Comparison of ENCODE assay signal across 24 mouse cellular contexts in the genomic region with DNA sequence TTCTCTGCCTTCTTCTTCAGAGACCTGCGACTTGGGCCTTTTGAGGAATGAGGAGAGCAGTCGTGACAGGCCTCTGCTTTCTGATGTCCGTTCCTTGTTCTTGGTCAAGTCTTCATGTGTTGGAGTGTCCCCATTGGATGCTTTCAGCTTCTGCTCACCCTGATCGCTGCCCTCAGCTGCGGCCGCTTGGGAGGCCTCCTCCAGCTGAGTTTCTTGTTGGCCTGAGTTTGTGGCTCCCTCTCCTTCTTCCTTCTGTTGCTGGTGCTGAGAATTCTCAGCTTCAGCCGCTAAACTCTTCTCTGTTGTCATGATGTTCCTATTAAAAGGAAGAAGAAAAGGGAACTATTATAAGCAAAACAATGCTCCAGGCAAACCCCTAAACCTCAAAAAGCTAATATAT.
"Had no signal": no experiment of that assay in that cellular context is flagged by ENCODE, and none has a peak within 500 bp of the region (broad histone marks: within the 10 kb centered on the region; RNA-seq: fewer than 3 reads in every experiment).

No protein-coding gene starts in this region.

- H3K9ac ChIP-seq: heart, embryonic 13.5 days; heart, embryonic 15.5 days; hindbrain, embryonic 12.5 days; hindbrain, embryonic 14.5 days; intestine, embryonic 15.5 days; limb, embryonic 12.5 days; liver, embryonic 12.5 days had no signal

- H3K4me3 ChIP-seq: heart, adult 2 months; heart, embryonic 13.5 days; heart, embryonic 15.5 days; hindbrain, embryonic 10.5 days; hindbrain, embryonic 12.5 days; intestine, embryonic 15.5 days; layer of hippocampus, adult 2 months; left cerebral cortex, adult 2 months; limb, embryonic 10.5 days; limb, embryonic 12.5 days; liver, embryonic 12.5 days had no signal

- H3K36me3 ChIP-seq: intestine, embryonic 15.5 days had no signal

- DNase-seq: gastrocnemius, postnatal 10 days; gastrocnemius, postnatal 25 days; heart, postnatal 4 days; kidney, adult 18-20 months; kidney, adult 8-10 months; kidney, postnatal 10 days; kidney, postnatal 25 days; kidney, postnatal 4 days had no signal

- H3K27ac ChIP-seq: heart, adult 2 months; heart, embryonic 13.5 days; heart, embryonic 15.5 days; hindbrain, embryonic 10.5 days; hindbrain, embryonic 12.5 days; hindbrain, embryonic 14.5 days; intestine, embryonic 15.5 days; layer of hippocampus, adult 2 months; left cerebral cortex, adult 2 months; limb, embryonic 10.5 days; limb, embryonic 12.5 days; liver, embryonic 12.5 days had no signal

- H3K27me3 ChIP-seq: heart, embryonic 13.5 days; heart, embryonic 15.5 days; hindbrain, embryonic 12.5 days; intestine, embryonic 15.5 days; limb, embryonic 12.5 days; liver, embryonic 12.5 days had no signal

- H3K4me1 ChIP-seq: heart, embryonic 15.5 days; intestine, embryonic 15.5 days; limb, embryonic 10.5 days had no signal

- H3K9me3 ChIP-seq: heart, embryonic 13.5 days; heart, embryonic 15.5 days; hindbrain, embryonic 10.5 days; hindbrain, embryonic 12.5 days; intestine, embryonic 15.5 days; limb, embryonic 10.5 days; limb, embryonic 12.5 days; liver, embryonic 12.5 days had no signal

- ATAC-seq: hindbrain, embryonic 16.5 days; inflammation-experienced regulatory T-cells, adult 6 months; intestine, embryonic 15.5 days; intestine, postnatal 0 days; liver, embryonic 12.5 days had no signal

- H3K4me2 ChIP-seq: heart, embryonic 11.5 days; heart, embryonic 13.5 days; heart, embryonic 15.5 days; hindbrain, embryonic 12.5 days; hindbrain, embryonic 14.5 days; intestine, embryonic 15.5 days; limb, embryonic 12.5 days; liver, embryonic 12.5 days had no signal
